Mouse (Mus musculus) lung, postnatal 4 days (tissue): ENCODE measurements around the gene Sec1.

Experiments used
- DNase-seq, 2 experiments: peaks; one replicate each; pipeline ENCODE4 v3.0.0; 2021

Gene Sec1

GRCm38 (mm10) chr7:45693921-45694591 is at the start of gene Sec1:
Gene Sec1 (minus strand): TSS chr7:45694402.
- DNase-seq = no peak

GRCm38 (mm10) chr7:45742338-45742737 is 48.1 kb upstream of the Sec1 start:
- peak; percentile 43 to 50 for DNase-seq

- DNase-seq = no peak
Measured at GRCm38 (mm10) chr7:45741777-45742176, 47.6 kb upstream of the Sec1 start.

GRCm38 (mm10) chr7:45741308-45741707 is 47.1 kb upstream of the Sec1 start:
- DNase-seq = no peak

GRCm38 (mm10) chr7:45739820-45740219 is 45.6 kb upstream of the Sec1 start:
- DNase-seq = no peak

- DNase-seq = peak; percentile 57 to 88
Measured at GRCm38 (mm10) chr7:45739162-45739763, 45.1 kb upstream of the Sec1 start.

- DNase-seq = peak in 1 of 2 experiments; percentile 32
Measured at GRCm38 (mm10) chr7:45733477-45733876, 39.3 kb upstream of the Sec1 start.

- peak; percentile 79 to 82 for DNase-seq
Measured at GRCm38 (mm10) chr7:45730727-45731431, 36.7 kb upstream of the Sec1 start.

- no peak for DNase-seq
Measured at GRCm38 (mm10) chr7:45727625-45728024, 33.4 kb upstream of the Sec1 start.

- no peak for DNase-seq
Measured at GRCm38 (mm10) chr7:45726419-45726818, 32.2 kb upstream of the Sec1 start.

- DNase-seq = no peak
Measured at GRCm38 (mm10) chr7:45725713-45726112, 31.5 kb upstream of the Sec1 start, which contains the start of gene Spaca4. Gene Spaca4 (minus strand): TSS chr7:45725813.

GRCm38 (mm10) chr7:45725151-45725550 is 30.9 kb upstream of the Sec1 start:
- DNase-seq = no peak

- no peak for DNase-seq
Measured at GRCm38 (mm10) chr7:45723781-45724180, 29.6 kb upstream of the Sec1 start.

GRCm38 (mm10) chr7:45723301-45723700 is 29.1 kb upstream of the Sec1 start:
- DNase-seq = no peak

- peak in 1 of 2 experiments; percentile 26 for DNase-seq
Measured at GRCm38 (mm10) chr7:45722348-45722713, 28.1 kb upstream of the Sec1 start.

GRCm38 (mm10) chr7:45721642-45722347 is 27.6 kb upstream of the Sec1 start:
- DNase-seq = no peak

GRCm38 (mm10) chr7:45721234-45721571 is 27.0 kb upstream of the Sec1 start:
- no peak for DNase-seq

GRCm38 (mm10) chr7:45720413-45721233 is 26.4 kb upstream of the Sec1 start, which contains the start of gene Fam83e:
Gene Fam83e (plus strand): TSS chr7:45721212.
- peak in 1 of 2 experiments; percentile 60 for DNase-seq

- no peak for DNase-seq
Measured at GRCm38 (mm10) chr7:45719738-45720412, 25.7 kb upstream of the Sec1 start.

- no peak for DNase-seq
Measured at GRCm38 (mm10) chr7:45719180-45719579, 25.0 kb upstream of the Sec1 start.

GRCm38 (mm10) chr7:45718331-45718730 is 24.1 kb upstream of the Sec1 start:
- DNase-seq = no peak

- DNase-seq = peak; percentile 99
Measured at GRCm38 (mm10) chr7:45717918-45718297, 23.7 kb upstream of the Sec1 start, which contains the start of gene Sphk2. Gene Sphk2 (minus strand): TSS chr7:45718002.
